11 mouse cellular contexts compared by ENCODE assay signal in the genomic region with DNA sequence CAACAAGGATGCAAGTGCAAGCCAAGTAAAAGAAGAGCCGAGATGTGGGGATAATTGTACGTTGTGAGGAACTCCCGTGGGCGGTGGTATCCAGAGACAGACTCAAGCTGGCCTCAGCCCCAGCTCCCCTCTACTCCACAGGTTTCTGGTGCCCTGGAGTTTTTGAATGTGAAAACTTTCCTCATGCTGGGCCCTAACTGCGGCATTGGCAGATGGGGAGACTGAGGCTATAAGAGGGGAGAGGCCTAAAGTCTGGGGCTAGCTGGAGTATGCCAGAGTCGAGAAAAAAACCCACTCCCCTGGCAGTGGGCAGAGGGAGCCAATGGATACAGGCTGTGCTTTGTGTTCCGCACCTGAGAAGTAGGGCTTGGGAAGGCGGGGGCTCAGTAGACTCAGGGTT. TPM values are rescaled to one million over a fixed set of nuclear protein-coding genes. Genes with fewer than 3 reads are reported as not detected.
DNase-seq lines count a peak whose midpoint lies in the region; ATAC-seq lines count a peak whose summit lies in the region.
"Had no signal": no experiment of that assay in that cellular context is flagged by ENCODE, and none has a peak within 500 bp of the region (broad histone marks: within the 10 kb centered on the region; RNA-seq: fewer than 3 reads in every experiment).

No protein-coding gene starts in this region.

- H3K4me1 ChIP-seq in forebrain, embryonic 10.5 days: peaks cover 49% of the 10 kb centered on the region
- H3K4me1 ChIP-seq in forebrain, embryonic 16.5 days (replicated peaks; ENCODE audit: control insufficient read depth, insufficient read depth, low read length): peaks cover 26% of the 10 kb centered on the region
- H3K4me1 ChIP-seq in neural tube, embryonic 11.5 days (ENCODE audit: control insufficient read depth, insufficient read depth, low read length): peaks cover 22% of the 10 kb centered on the region
- H3K4me1 ChIP-seq in liver, embryonic 13.5 days (replicated peaks): peaks cover 67% of the 10 kb centered on the region

- no peak overlapping the region for H3K9ac ChIP-seq in forebrain, embryonic 16.5 days (replicated peaks; ENCODE audit: low read depth, low read length)
- no peak overlapping the region for H3K9ac ChIP-seq in neural tube, embryonic 11.5 days (ENCODE audit: low read length)
- peak overlapping the region; percentile 73 for H3K9ac ChIP-seq in liver, embryonic 13.5 days

- H3K36me3 ChIP-seq in forebrain, embryonic 10.5 days (replicated peaks): peaks cover 31% of the 10 kb centered on the region
- peaks cover 4% of the 10 kb centered on the region; the same call in 1 of the 2 replicates for H3K36me3 ChIP-seq in forebrain, embryonic 16.5 days (ENCODE audit: control insufficient read depth, insufficient read depth)
- H3K36me3 ChIP-seq in neural tube, embryonic 11.5 days (ENCODE audit: control insufficient read depth, insufficient read depth, low read length): no peaks in the 10 kb centered on the region; the same call in none of the 2 replicates
- peaks cover 27% of the 10 kb centered on the region for H3K36me3 ChIP-seq in liver, embryonic 13.5 days

- WGBS in forebrain, embryonic 10.5 days: 82% methylated on average over 8 of the region's 8 CpGs
- WGBS in forebrain, embryonic 16.5 days: 80% methylated on average over 8 of the region's 8 CpGs
- 86% methylated on average over 8 of the region's 8 CpGs for WGBS in neural tube, embryonic 11.5 days
- WGBS in liver, embryonic 13.5 days (ENCODE audit: insufficient replicate concordance): 82% methylated on average over 8 of the region's 8 CpGs

- no peaks in the 10 kb centered on the region for H3K9me3 ChIP-seq in forebrain, embryonic 10.5 days
- no peaks in the 10 kb centered on the region for H3K9me3 ChIP-seq in forebrain, embryonic 16.5 days (ENCODE audit: control insufficient read depth, low read length)
- H3K9me3 ChIP-seq in neural tube, embryonic 11.5 days (ENCODE audit: control insufficient read depth, low read length): no peaks in the 10 kb centered on the region
- H3K9me3 ChIP-seq in liver, embryonic 13.5 days (replicated peaks): no peaks in the 10 kb centered on the region

- no peak for ATAC-seq in forebrain, embryonic 16.5 days
- ATAC-seq in neural tube, embryonic 11.5 days (ENCODE audit: insufficient read depth, low FRiP score, low TSS enrichment): no peak
- no peak for ATAC-seq in liver, embryonic 13.5 days (ENCODE audit: low read depth)
- no peak for ATAC-seq in CD4-positive, CD25-positive, alpha-beta regulatory T cell, adult 4 months
- ATAC-seq: inflammation-experienced regulatory T-cells, adult 6 months had no signal

- H3K4me3 ChIP-seq in forebrain, embryonic 10.5 days: peak overlapping the region; percentile 81
- H3K4me3 ChIP-seq in forebrain, embryonic 16.5 days (replicated peaks; ENCODE audit: low read length): no peak overlapping the region
- H3K4me3 ChIP-seq in neural tube, embryonic 11.5 days (ENCODE audit: low read depth, low read length): no peak overlapping the region
- peak overlapping the region; percentile 74 for H3K4me3 ChIP-seq in liver, embryonic 13.5 days (replicated peaks)

- no peaks in the 10 kb centered on the region for H3K27me3 ChIP-seq in forebrain, embryonic 10.5 days (ENCODE audit: poor library complexity, severe bottlenecking)
- H3K27me3 ChIP-seq in forebrain, embryonic 16.5 days (replicated peaks; ENCODE audit: control insufficient read depth, insufficient read depth, low read length): no peaks in the 10 kb centered on the region
- no peaks in the 10 kb centered on the region for H3K27me3 ChIP-seq in neural tube, embryonic 11.5 days (ENCODE audit: control insufficient read depth, insufficient read depth, low read length)
- H3K27me3 ChIP-seq in liver, embryonic 13.5 days: no peaks in the 10 kb centered on the region

- no peak for DNase-seq in forebrain, embryonic 10.5 days (ENCODE audit: extremely low spot score, low spot score)
- DNase-seq in neural tube, embryonic 11.5 days (ENCODE audit: low spot score): no peak
- DNase-seq in neural tube, embryonic 10.5 days (ENCODE audit: extremely low spot score, low spot score): no peak
- DNase-seq in liver, embryonic 13.5 days: no peak
- DNase-seq in natural killer cell, adult 2 months (ENCODE audit: low spot score in 2 of 2): no peak
- no peak for DNase-seq in urinary bladder, postnatal 36 days (ENCODE audit: low spot score in 2 of 2)
- DNase-seq: B cell, adult 2 months; cerebellum, postnatal 10 days had no signal

- H3K4me2 ChIP-seq in forebrain, embryonic 16.5 days (ENCODE audit: low read length): no peak overlapping the region
- peak overlapping the region; percentile 90; the same call in 1 of the 2 replicates for H3K4me2 ChIP-seq in neural tube, embryonic 11.5 days (ENCODE audit: low read depth)
- peak overlapping the region; percentile 99 for H3K4me2 ChIP-seq in liver, embryonic 13.5 days

- H3K27ac ChIP-seq in forebrain, embryonic 10.5 days: peak overlapping the region; percentile 97; the same call in 1 of the 2 replicates
- H3K27ac ChIP-seq in forebrain, embryonic 16.5 days (ENCODE audit: low read length): no peak overlapping the region
- no peak overlapping the region for H3K27ac ChIP-seq in neural tube, embryonic 11.5 days (ENCODE audit: low read depth, low read length)
- peak overlapping the region; percentile 67 for H3K27ac ChIP-seq in liver, embryonic 13.5 days

RNA-seq across cellular contexts. Expression of gene Yjefn3, which starts 1.6 kb away (rescaled TPM):
- 3.8 and 5.1 TPM in 2 replicates for polyA plus RNA-seq in forebrain, embryonic 10.5 days (2016; fragmentation: Nextera tagmentation; extraction: Ambion mirVana)
- 6.7 and 10.1 TPM in 2 replicates for polyA plus RNA-seq in forebrain, embryonic 16.5 days (2015; fragmentation: Nextera tagmentation; extraction: Ambion mirVana)
- 3.7 and 5.0 TPM in 2 replicates for polyA plus RNA-seq in neural tube, embryonic 11.5 days (2014; fragmentation: Nextera tagmentation; extraction: Ambion mirVana)
- 0.74 and 0.81 TPM in 2 replicates for polyA plus RNA-seq in liver, embryonic 13.5 days (2015; fragmentation: Nextera tagmentation; extraction: Ambion mirVana)
- polyA plus RNA-seq in CD4-positive, CD25-positive, alpha-beta regulatory T cell, adult 4 months (2017; shearing (Covaris generic)): 1 to 10 TPM in 1 of 2 experiments, under 1 TPM in 1; 0.91 to 1.6 TPM

RNA-seq across cellular contexts. Expression of gene Ndufa13, which starts 1.7 kb away (rescaled TPM):
- 165 and 170 TPM in 2 replicates for polyA plus RNA-seq in forebrain, embryonic 10.5 days (2016; fragmentation: Nextera tagmentation; extraction: Ambion mirVana)
- polyA plus RNA-seq in forebrain, embryonic 16.5 days (2015; fragmentation: Nextera tagmentation; extraction: Ambion mirVana): 144 and 145 TPM in 2 replicates
- polyA plus RNA-seq in neural tube, embryonic 11.5 days (2014; fragmentation: Nextera tagmentation; extraction: Ambion mirVana): 151 and 161 TPM in 2 replicates
- 109 and 114 TPM in 2 replicates for polyA plus RNA-seq in liver, embryonic 13.5 days (2015; fragmentation: Nextera tagmentation; extraction: Ambion mirVana)
- 100 to 1,000 TPM; 184 to 253 TPM for polyA plus RNA-seq in CD4-positive, CD25-positive, alpha-beta regulatory T cell, adult 4 months (2017; shearing (Covaris generic))

RNA-seq across cellular contexts. Expression of gene Tssk6, which starts 2.1 kb away (rescaled TPM):
- polyA plus RNA-seq in forebrain, embryonic 10.5 days (2016; fragmentation: Nextera tagmentation; extraction: Ambion mirVana): 5.1 and 5.3 TPM in 2 replicates
- 2.7 and 2.8 TPM in 2 replicates for polyA plus RNA-seq in forebrain, embryonic 16.5 days (2015; fragmentation: Nextera tagmentation; extraction: Ambion mirVana)
- polyA plus RNA-seq in neural tube, embryonic 11.5 days (2014; fragmentation: Nextera tagmentation; extraction: Ambion mirVana): 4.1 and 4.8 TPM in 2 replicates
- 2.4 and 2.5 TPM in 2 replicates for polyA plus RNA-seq in liver, embryonic 13.5 days (2015; fragmentation: Nextera tagmentation; extraction: Ambion mirVana)
- under 1 TPM in 1 of 2 experiments, not detected in 1; 0.24 TPM for polyA plus RNA-seq in CD4-positive, CD25-positive, alpha-beta regulatory T cell, adult 4 months (2017; shearing (Covaris generic))

RNA-seq across cellular contexts. Expression of gene Cilp2, which starts 16.6 kb away (rescaled TPM):
- polyA plus RNA-seq in forebrain, embryonic 10.5 days (2016; fragmentation: Nextera tagmentation; extraction: Ambion mirVana): 0.36 and 0.53 TPM in 2 replicates
- 4.9 and 5.0 TPM in 2 replicates for polyA plus RNA-seq in forebrain, embryonic 16.5 days (2015; fragmentation: Nextera tagmentation; extraction: Ambion mirVana)
- 0.47 and 0.86 TPM in 2 replicates for polyA plus RNA-seq in neural tube, embryonic 11.5 days (2014; fragmentation: Nextera tagmentation; extraction: Ambion mirVana)
- 0.03 and 0.09 TPM in 2 replicates for polyA plus RNA-seq in liver, embryonic 13.5 days (2015; fragmentation: Nextera tagmentation; extraction: Ambion mirVana)
- polyA plus RNA-seq in CD4-positive, CD25-positive, alpha-beta regulatory T cell, adult 4 months (2017; shearing (Covaris generic)): not detected
- polyA plus RNA-seq: inflammation-experienced regulatory T-cells, adult 6 months had no signal

Comparison
In these comparisons a context has a peak if more than half of its experiments do, and no peak if none do; other contexts are left out.
1. H3K27ac ChIP-seq: peak in forebrain, embryonic 10.5 days (single experiment) and liver, embryonic 13.5 days (single experiment); none in forebrain, embryonic 16.5 days (single experiment) and neural tube, embryonic 11.5 days (single experiment).
2. H3K4me3 ChIP-seq: peak in forebrain, embryonic 10.5 days (single experiment) and liver, embryonic 13.5 days (single experiment); none in forebrain, embryonic 16.5 days (single experiment) and neural tube, embryonic 11.5 days (single experiment).